Mouse (Mus musculus) R1 (cell line): ENCODE results near the gene Rasal1.

ENCODE experiments used
- DNase-seq: peaks from one replicate; pipeline ENCODE4 v3.0.0-alpha.2; 2018; ENCODE audit warnings: low read depth, low spot score

Gene Rasal1

DNA sequence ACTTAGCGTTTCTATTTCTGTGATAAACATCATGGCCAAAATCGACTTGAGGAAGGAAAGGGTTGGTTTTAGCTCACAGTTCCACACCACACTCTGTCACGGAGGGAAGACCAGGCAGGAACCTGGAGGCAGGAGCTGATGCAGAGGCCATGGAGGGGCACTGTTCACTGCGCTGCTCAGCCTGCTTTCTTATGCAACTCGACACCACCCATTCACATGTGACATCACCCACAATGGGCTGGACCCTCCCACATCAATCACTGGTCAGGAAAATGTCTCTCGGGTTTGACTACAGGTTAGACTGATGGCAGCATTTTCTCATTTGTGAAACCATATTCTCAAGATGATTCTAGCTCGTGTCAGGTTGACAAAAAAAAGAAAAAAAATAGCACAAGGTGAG lies 72.4 kb downstream of the Rasal1 start:
- DNase-seq, result peak; percentile 80

DNA sequence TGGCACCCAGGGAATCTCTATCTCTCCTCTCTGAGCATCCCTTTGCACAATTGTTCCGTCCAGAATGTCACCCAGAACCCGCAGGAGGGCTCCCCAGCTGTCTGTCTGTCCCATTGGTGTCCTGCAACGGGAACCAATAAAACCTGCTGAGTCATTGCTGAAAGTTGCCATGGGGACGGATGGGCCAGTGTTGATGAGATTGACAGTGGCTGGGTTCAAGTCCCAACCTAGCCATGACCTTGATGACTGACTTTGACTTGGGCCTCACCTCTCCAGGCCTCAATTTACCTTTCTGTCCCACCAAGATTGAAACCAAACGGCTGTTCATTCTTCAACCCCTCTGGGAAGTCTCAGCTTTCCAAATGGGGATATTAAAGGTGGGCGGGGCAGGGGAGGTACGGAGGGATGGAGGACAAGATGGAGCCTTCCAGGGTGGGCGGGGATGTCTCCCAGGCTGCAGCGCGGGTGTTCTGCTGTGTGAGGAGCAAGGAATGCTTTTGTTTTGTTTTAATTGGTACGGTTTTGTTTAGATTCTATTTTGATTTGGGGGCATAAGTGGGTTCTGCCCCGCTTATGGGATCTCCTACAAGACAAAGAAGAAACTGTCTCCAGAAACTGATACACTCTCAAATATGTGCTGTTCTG lies 77.3 kb downstream of the Rasal1 start:
- peak; percentile 85 for DNase-seq
